In genomic region chr4:84064614-84065456, GRCm38 (mm10) we compare ENCODE assay signal across 8 mouse cellular contexts.
DNase-seq lines count a peak whose midpoint lies in the region; ATAC-seq and TF ChIP-seq lines count a peak whose summit lies in the region.

No protein-coding gene starts in this region.

- TF ChIP-seq CTCF in kidney, adult 2 months (conservative IDR thresholded peaks at IDR 0.05; ENCODE audit: insufficient read depth, insufficient read length, low read depth, low read length), result peak; percentile 67

- H3K4me1 ChIP-seq in heart, embryonic 10.5 days, result peaks cover 17% of the 10 kb centered on the region
- H3K4me1 ChIP-seq in kidney, adult 2 months (ENCODE audit: control insufficient read depth, insufficient read depth, low read length), result peaks cover 8% of the 10 kb centered on the region; the same call in 1 of the 2 replicates
- H3K4me1 ChIP-seq in limb, embryonic 10.5 days, result peaks cover 33% of the 10 kb centered on the region
- H3K4me1 ChIP-seq in midbrain, embryonic 15.5 days, result peaks cover 6% of the 10 kb centered on the region; the same call in 1 of the 2 replicates
- H3K4me1 ChIP-seq in stomach, embryonic 14.5 days (ENCODE audit: control insufficient read depth, insufficient read depth, low read length), result peaks cover 21% of the 10 kb centered on the region

- no peak overlapping the region for H3K27ac ChIP-seq in heart, embryonic 10.5 days
- H3K27ac ChIP-seq in kidney, adult 2 months (ENCODE audit: insufficient read depth, low read depth, low read length), result no peak overlapping the region
- peak overlapping the region; percentile 54 for H3K27ac ChIP-seq in limb, embryonic 10.5 days
- H3K27ac ChIP-seq in midbrain, embryonic 15.5 days, result no peak overlapping the region
- H3K27ac ChIP-seq in stomach, embryonic 14.5 days (ENCODE audit: low read length), result no peak overlapping the region; the same call in 1 of the 2 replicates

- no peak overlapping the region for H3K9ac ChIP-seq in midbrain, embryonic 15.5 days
- no peak overlapping the region for H3K9ac ChIP-seq in stomach, embryonic 14.5 days (replicated peaks; ENCODE audit: low read depth, low read length)

- H3K9me3 ChIP-seq in heart, embryonic 10.5 days, result no peaks in the 10 kb centered on the region
- H3K9me3 ChIP-seq in limb, embryonic 10.5 days (replicated peaks), result no peaks in the 10 kb centered on the region
- no peaks in the 10 kb centered on the region for H3K9me3 ChIP-seq in midbrain, embryonic 15.5 days
- H3K9me3 ChIP-seq in stomach, embryonic 14.5 days (ENCODE audit: control insufficient read depth, low read depth, low read length), result no peaks in the 10 kb centered on the region

- H3K36me3 ChIP-seq in heart, embryonic 10.5 days, result no peaks in the 10 kb centered on the region
- no peaks in the 10 kb centered on the region for H3K36me3 ChIP-seq in kidney, adult 2 months (ENCODE audit: control insufficient read depth, insufficient read depth, low read length)
- no peaks in the 10 kb centered on the region for H3K36me3 ChIP-seq in limb, embryonic 10.5 days
- no peaks in the 10 kb centered on the region for H3K36me3 ChIP-seq in midbrain, embryonic 15.5 days (replicated peaks)
- no peaks in the 10 kb centered on the region for H3K36me3 ChIP-seq in stomach, embryonic 14.5 days (ENCODE audit: control insufficient read depth, insufficient read depth, low read length)

- no peak for TF ChIP-seq POLR2A in kidney, adult 2 months (IDR thresholded peaks at IDR 0.05; ENCODE audit: low read depth, low read length)

- DNase-seq in heart, adult 18-20 months, result peak; percentile 63 to 89
- no peak for DNase-seq in heart, embryonic 10.5 days (ENCODE audit: low spot score)
- peak; percentile 84 for DNase-seq in embryo, embryonic 10.5 days (ENCODE audit: low spot score)
- peak; percentile 50 for DNase-seq in gastrocnemius, postnatal 25 days
- peak; percentile 64 for DNase-seq in kidney, adult 2 months
- peak; percentile 93 for DNase-seq in limb, embryonic 10.5 days (ENCODE audit: low spot score)

- no peak overlapping the region for H3K4me2 ChIP-seq in midbrain, embryonic 15.5 days
- H3K4me2 ChIP-seq in stomach, embryonic 14.5 days (replicated peaks; ENCODE audit: low read depth, low read length), result 0 out of 2 replicates have a peak overlapping the region, but pooled peaks have one; percentile 3

- WGBS in heart, embryonic 10.5 days, result 23% methylated on average over 15 of the region's 15 CpGs
- 27% methylated on average over 15 of the region's 15 CpGs for WGBS in kidney, adult 2 months
- WGBS in limb, embryonic 10.5 days, result 27% methylated on average over 15 of the region's 15 CpGs
- 19% methylated on average over 15 of the region's 15 CpGs for WGBS in midbrain, embryonic 15.5 days
- 16% methylated on average over 15 of the region's 15 CpGs for WGBS in stomach, embryonic 14.5 days

- H3K27me3 ChIP-seq in heart, embryonic 10.5 days (ENCODE audit: insufficient read depth, poor library complexity, severe bottlenecking), result no peaks in the 10 kb centered on the region; the same call in 1 of the 2 replicates
- no peaks in the 10 kb centered on the region for H3K27me3 ChIP-seq in kidney, adult 2 months (replicated peaks; ENCODE audit: control insufficient read depth, insufficient read depth, low read length)
- 0 out of 2 replicates have a peak, but pooled peaks cover 4% of the 10 kb centered on the region for H3K27me3 ChIP-seq in limb, embryonic 10.5 days (ENCODE audit: low read depth, poor library complexity, severe bottlenecking)
- no peaks in the 10 kb centered on the region; the same call in 1 of the 2 replicates for H3K27me3 ChIP-seq in midbrain, embryonic 15.5 days (replicated peaks)
- no peaks in the 10 kb centered on the region for H3K27me3 ChIP-seq in stomach, embryonic 14.5 days (ENCODE audit: control insufficient read depth, insufficient read depth, low read length)

- no peak overlapping the region for H3K4me3 ChIP-seq in heart, embryonic 10.5 days
- no peak overlapping the region for H3K4me3 ChIP-seq in kidney, adult 2 months (ENCODE audit: insufficient read depth, low read depth, low read length)
- no peak overlapping the region for H3K4me3 ChIP-seq in limb, embryonic 10.5 days
- no peak overlapping the region for H3K4me3 ChIP-seq in midbrain, embryonic 15.5 days
- H3K4me3 ChIP-seq in stomach, embryonic 14.5 days (ENCODE audit: low read depth, low read length), result no peak overlapping the region

- peak; percentile 69 for ATAC-seq in midbrain, embryonic 15.5 days (replicated peaks)
- peak; percentile 39; the same call in 1 of the 2 replicates for ATAC-seq in stomach, embryonic 14.5 days (ENCODE audit: insufficient number of reproducible peaks, insufficient read depth, low FRiP score, low read depth)
